ENCODE assay signal across 8 mouse cellular contexts in the genomic region with DNA sequence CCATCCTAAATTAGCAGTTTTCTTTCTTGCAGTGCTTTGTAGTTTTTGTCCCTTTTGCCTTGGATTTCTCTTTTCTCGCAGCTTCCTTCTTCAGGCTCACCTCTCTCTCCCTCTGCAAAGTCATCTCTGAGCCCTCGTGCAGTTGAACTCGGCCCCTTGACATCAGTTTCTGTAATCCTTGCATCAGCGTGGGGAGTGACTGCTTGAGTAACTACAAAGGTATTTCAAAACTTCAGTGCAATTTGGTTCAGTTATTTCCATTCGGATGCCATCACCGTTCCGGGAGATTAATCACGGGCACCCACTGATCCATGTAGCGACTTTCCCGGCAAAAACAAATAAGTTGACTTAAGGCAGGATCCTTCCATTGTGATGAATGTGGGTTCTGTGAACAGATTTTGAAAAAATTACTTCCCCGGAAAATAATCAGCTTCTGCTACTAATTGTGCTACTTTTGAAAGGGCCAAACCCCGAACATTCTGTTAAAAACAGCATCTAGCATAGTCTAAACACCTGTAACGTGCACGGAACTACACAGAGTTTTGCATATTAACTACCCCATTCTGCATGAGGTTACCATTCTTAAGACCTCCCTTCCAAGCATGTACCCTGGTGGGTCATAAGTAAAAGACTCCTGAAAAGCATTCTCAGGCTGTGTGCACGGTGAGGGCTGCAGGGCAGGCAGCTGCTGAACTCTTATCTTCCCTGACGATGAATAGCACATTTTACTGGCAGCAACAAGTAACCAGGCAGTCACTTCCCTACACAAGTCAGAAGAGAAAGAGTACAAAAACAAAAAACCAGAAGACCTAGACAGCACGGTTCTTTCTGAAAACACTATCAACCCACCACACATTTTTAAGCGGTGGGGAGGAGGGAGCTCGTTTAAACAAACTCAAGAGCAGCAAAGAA. TPM values are rescaled to one million over a fixed set of nuclear protein-coding genes. Genes with fewer than 3 reads are reported as not detected.
A peak's percentile ranks its signal among the peaks of the same experiment; 100 is the strongest.
DNase-seq lines count a peak whose midpoint lies in the region; ATAC-seq lines count a peak whose summit lies in the region.

No protein-coding gene starts in this region.

- DNase-seq in adrenal gland, postnatal 10 days, result peak; percentile 20
- no peak for DNase-seq in adrenal gland, adult 18-20 months (ENCODE audit: low spot score in 2 of 2)
- peak; percentile 72 for DNase-seq in c-Kit-positive CD71-positive TER-119-positive erythroid progenitor cells, embryonic 14.5 days (ENCODE audit: low spot score)
- DNase-seq in limb, embryonic 11.5 days (ENCODE audit: low spot score), result no peak
- peak; percentile 90 for DNase-seq in midbrain, embryonic 11.5 days (ENCODE audit: low spot score, missing footprints)
- DNase-seq in urinary bladder, postnatal 4 days (ENCODE audit: low spot score in 2 of 2), result no peak
- no peak for DNase-seq in layer of hippocampus, adult 11-12 months (ENCODE audit: low spot score)

- H3K4me2 ChIP-seq in heart, embryonic 15.5 days, result peak overlapping the region; percentile 91
- peak overlapping the region; percentile 61 for H3K4me2 ChIP-seq in limb, embryonic 11.5 days (ENCODE audit: low read depth, severe bottlenecking)
- H3K4me2 ChIP-seq in midbrain, embryonic 11.5 days, result peak overlapping the region; percentile 80

- H3K4me1 ChIP-seq in heart, embryonic 15.5 days (replicated peaks), result peaks cover 17% of the 10 kb centered on the region
- peaks cover 2% of the 10 kb centered on the region; the same call in 1 of the 2 replicates for H3K4me1 ChIP-seq in limb, embryonic 11.5 days (ENCODE audit: control insufficient read depth, insufficient read depth, low read length)
- peaks cover 11% of the 10 kb centered on the region for H3K4me1 ChIP-seq in midbrain, embryonic 11.5 days (ENCODE audit: control insufficient read depth, insufficient read depth, low read length)

- WGBS in heart, embryonic 15.5 days, result 28% methylated on average over 19 of the region's 19 CpGs
- 33% methylated on average over 19 of the region's 19 CpGs for WGBS in limb, embryonic 11.5 days
- 7% methylated on average over 19 of the region's 19 CpGs for WGBS in midbrain, embryonic 11.5 days

- H3K4me3 ChIP-seq in heart, embryonic 15.5 days, result peak overlapping the region; percentile 70
- H3K4me3 ChIP-seq in limb, embryonic 11.5 days (ENCODE audit: low read depth, low read length), result peak overlapping the region; percentile 84
- H3K4me3 ChIP-seq in midbrain, embryonic 11.5 days (ENCODE audit: low read depth, low read length), result peak overlapping the region; percentile 76

- ATAC-seq in heart, embryonic 15.5 days (replicated peaks; ENCODE audit: insufficient number of reproducible peaks, insufficient read depth, low FRiP score, low read depth), result no peak
- ATAC-seq in limb, embryonic 11.5 days (ENCODE audit: insufficient number of reproducible peaks, low FRiP score, low TSS enrichment, low read depth), result no peak
- ATAC-seq in midbrain, embryonic 11.5 days (ENCODE audit: low FRiP score), result no peak

- peak overlapping the region; percentile 87; the same call in 1 of the 2 replicates for H3K27ac ChIP-seq in heart, embryonic 15.5 days
- no peak overlapping the region for H3K27ac ChIP-seq in limb, embryonic 11.5 days (replicated peaks; ENCODE audit: low read depth, low read length)
- H3K27ac ChIP-seq in midbrain, embryonic 11.5 days (ENCODE audit: low read depth, low read length), result peak overlapping the region; percentile 87; the same call in 1 of the 2 replicates

- no peaks in the 10 kb centered on the region for H3K36me3 ChIP-seq in heart, embryonic 15.5 days
- no peaks in the 10 kb centered on the region for H3K36me3 ChIP-seq in limb, embryonic 11.5 days (ENCODE audit: control insufficient read depth, insufficient read depth, low read length)
- no peaks in the 10 kb centered on the region for H3K36me3 ChIP-seq in midbrain, embryonic 11.5 days (ENCODE audit: control insufficient read depth, insufficient read depth, low read length)

- no peaks in the 10 kb centered on the region for H3K27me3 ChIP-seq in heart, embryonic 15.5 days
- H3K27me3 ChIP-seq in limb, embryonic 11.5 days (ENCODE audit: control insufficient read depth, insufficient read depth, low read length), result no peaks in the 10 kb centered on the region
- peaks cover 2% of the 10 kb centered on the region; the same call in 1 of the 2 replicates for H3K27me3 ChIP-seq in midbrain, embryonic 11.5 days (ENCODE audit: control insufficient read depth, insufficient read depth, low read length)

- no peaks in the 10 kb centered on the region for H3K9me3 ChIP-seq in heart, embryonic 15.5 days (replicated peaks)
- no peaks in the 10 kb centered on the region for H3K9me3 ChIP-seq in limb, embryonic 11.5 days (ENCODE audit: control insufficient read depth, low read length)
- no peaks in the 10 kb centered on the region for H3K9me3 ChIP-seq in midbrain, embryonic 11.5 days (ENCODE audit: control insufficient read depth, low read length)

- H3K9ac ChIP-seq in heart, embryonic 15.5 days, result 0 out of 2 replicates have a peak overlapping the region, but pooled peaks have one; percentile 71
- H3K9ac ChIP-seq in limb, embryonic 11.5 days (ENCODE audit: low read length), result peak overlapping the region; percentile 85
- H3K9ac ChIP-seq in midbrain, embryonic 11.5 days (ENCODE audit: low read length), result peak overlapping the region; percentile 88

RNA-seq across cellular contexts. Expression of gene Gadd45a, which starts 1.6 kb away (rescaled TPM):
- total RNA-seq in adrenal gland, postnatal 10 days (2021), result 10 to 100 TPM; 11.6 to 16.2 TPM
- 10 to 100 TPM; 10.6 to 27.8 TPM for total RNA-seq in adrenal gland, adult 18-20 months (2021)
- 5.5 and 8.5 TPM in 2 replicates for polyA plus RNA-seq in heart, embryonic 15.5 days (2015; fragmentation: Nextera tagmentation; extraction: Ambion mirVana)
- polyA plus RNA-seq in limb, embryonic 11.5 days (2014; fragmentation: Nextera tagmentation; extraction: Ambion mirVana), result 17.6 and 21.1 TPM in 2 replicates
- 13.2 and 16.5 TPM in 2 replicates for polyA plus RNA-seq in midbrain, embryonic 11.5 days (2014; fragmentation: Nextera tagmentation; extraction: Ambion mirVana)

Comparison
In these comparisons a context has a peak if more than half of its experiments do, and no peak if none do; other contexts are left out.
1. DNase-seq: peak in adrenal gland, postnatal 10 days (single experiment), c-Kit-positive CD71-positive TER-119-positive erythroid progenitor cells, embryonic 14.5 days (single experiment) and midbrain, embryonic 11.5 days (single experiment); none in adrenal gland, adult 18-20 months (0 of 2), limb, embryonic 11.5 days (single experiment), urinary bladder, postnatal 4 days (0 of 2) and layer of hippocampus, adult 11-12 months (single experiment).
2. Peak in every context shown above with its lines, with median percentiles within 50 percentile points of each other: H3K4me2 ChIP-seq, H3K4me3 ChIP-seq and H3K9ac ChIP-seq.